ENCODE assay signal across 28 mouse cellular contexts in genomic region chr14:17906931-17907330, GRCm38 (mm10).
DNase-seq lines count a peak whose midpoint lies in the region; ATAC-seq and TF ChIP-seq lines count a peak whose summit lies in the region.
"Had no signal": no experiment of that assay in that cellular context is flagged by ENCODE, and none has a peak within 500 bp of the region (broad histone marks: within the 10 kb centered on the region; RNA-seq: fewer than 3 reads in every experiment).

No protein-coding gene starts in this region.

- TF ChIP-seq CTCF in forebrain, postnatal 0 days (IDR thresholded peaks at IDR 0.05; ENCODE audit: low read depth): no peak
- TF ChIP-seq CTCF in layer of hippocampus, adult 2 months (conservative IDR thresholded peaks at IDR 0.05): no peak

- peak; percentile 36 for DNase-seq in forebrain, postnatal 0 days
- no peak for DNase-seq in forebrain, embryonic 14.5 days (ENCODE audit: low spot score)
- DNase-seq in layer of hippocampus, adult 2 months (ENCODE audit: low spot score in 2 of 2): no peak
- DNase-seq in layer of hippocampus, adult 9-10 months (ENCODE audit: low spot score): no peak
- DNase-seq in right cerebral cortex, adult 18-20 months: peak; percentile 40
- no peak for DNase-seq in right cerebral cortex, adult 2 months (ENCODE audit: low spot score in 2 of 2)
- DNase-seq: adrenal gland, postnatal 10 days; adrenal gland, postnatal 36 days; cerebellum, adult 11 months; cerebellum, adult 2 months; cerebellum, adult 9-11 months; cerebellum, postnatal 25 days; embryo, embryonic 11 days; gastrocnemius, postnatal 25 days; heart, adult 18-20 months; heart, postnatal 10 days; heart, postnatal 36 days had no signal

- H3K27me3 ChIP-seq in forebrain, postnatal 0 days (ENCODE audit: insufficient read depth, low read length): no peaks in the 10 kb centered on the region
- H3K27me3 ChIP-seq in forebrain, embryonic 14.5 days (replicated peaks; ENCODE audit: control insufficient read depth, insufficient read depth, low read length): no peaks in the 10 kb centered on the region
- H3K27me3 ChIP-seq: embryonic facial prominence, embryonic 13.5 days; forebrain, embryonic 12.5 days; heart, embryonic 12.5 days; heart, embryonic 15.5 days; hindbrain, embryonic 13.5 days had no signal

- H3K27ac ChIP-seq in forebrain, postnatal 0 days (ENCODE audit: low read depth, low read length): no peak overlapping the region
- no peak overlapping the region for H3K27ac ChIP-seq in forebrain, embryonic 14.5 days (ENCODE audit: low read depth, low read length)
- H3K27ac ChIP-seq in layer of hippocampus, adult 2 months: peak overlapping the region; percentile 1; the same call in 1 of the 2 replicates
- H3K27ac ChIP-seq: embryonic facial prominence, embryonic 10.5 days; embryonic facial prominence, embryonic 13.5 days; forebrain, embryonic 12.5 days; heart, embryonic 15.5 days; hindbrain, embryonic 10.5 days; hindbrain, embryonic 13.5 days had no signal

- peak; percentile 76 for ATAC-seq in forebrain, postnatal 0 days
- no peak for ATAC-seq in forebrain, embryonic 14.5 days
- ATAC-seq in activated CD4-positive, CD25-positive, alpha-beta regulatory T cell, adult 4 months: no peak
- ATAC-seq: forebrain, embryonic 16.5 days; hindbrain, embryonic 16.5 days had no signal

- no peak overlapping the region for H3K9ac ChIP-seq in forebrain, postnatal 0 days
- H3K9ac ChIP-seq in forebrain, embryonic 14.5 days (ENCODE audit: low read length): no peak overlapping the region
- H3K9ac ChIP-seq: embryonic facial prominence, embryonic 13.5 days; forebrain, embryonic 12.5 days; heart, embryonic 12.5 days; heart, embryonic 15.5 days; hindbrain, embryonic 13.5 days had no signal

- no peak overlapping the region for H3K4me3 ChIP-seq in forebrain, postnatal 0 days (ENCODE audit: low read depth, low read length)
- H3K4me3 ChIP-seq in forebrain, embryonic 14.5 days (ENCODE audit: low read depth, low read length): no peak overlapping the region
- H3K4me3 ChIP-seq in layer of hippocampus, adult 2 months: no peak overlapping the region
- H3K4me3 ChIP-seq: embryonic facial prominence, embryonic 10.5 days; embryonic facial prominence, embryonic 13.5 days; erythroblast, embryonic 14.5 days; forebrain, embryonic 12.5 days; heart, embryonic 12.5 days; heart, embryonic 15.5 days; hindbrain, embryonic 10.5 days; hindbrain, embryonic 13.5 days had no signal

- no peak overlapping the region for H3K4me2 ChIP-seq in forebrain, postnatal 0 days (ENCODE audit: low read depth)
- no peak overlapping the region for H3K4me2 ChIP-seq in forebrain, embryonic 14.5 days (ENCODE audit: low read length)
- H3K4me2 ChIP-seq: embryonic facial prominence, embryonic 13.5 days; forebrain, embryonic 12.5 days; heart, embryonic 12.5 days; heart, embryonic 15.5 days; hindbrain, embryonic 13.5 days had no signal

- WGBS in forebrain, postnatal 0 days: 55% methylated on average over 4 of the region's 4 CpGs
- WGBS in forebrain, embryonic 14.5 days: 78% methylated on average over 4 of the region's 4 CpGs

- no peaks in the 10 kb centered on the region for H3K9me3 ChIP-seq in forebrain, postnatal 0 days (ENCODE audit: low read length)
- H3K9me3 ChIP-seq in forebrain, embryonic 14.5 days (replicated peaks; ENCODE audit: control insufficient read depth, low read length): no peaks in the 10 kb centered on the region
- H3K9me3 ChIP-seq: embryonic facial prominence, embryonic 10.5 days; embryonic facial prominence, embryonic 13.5 days; forebrain, embryonic 12.5 days; heart, embryonic 12.5 days; heart, embryonic 15.5 days; hindbrain, embryonic 10.5 days; hindbrain, embryonic 13.5 days had no signal

- H3K4me1 ChIP-seq in forebrain, postnatal 0 days (ENCODE audit: insufficient read depth): no peaks in the 10 kb centered on the region
- no peaks in the 10 kb centered on the region for H3K4me1 ChIP-seq in forebrain, embryonic 14.5 days (ENCODE audit: control insufficient read depth, insufficient read depth, low read length)
- H3K4me1 ChIP-seq: embryonic facial prominence, embryonic 10.5 days; embryonic facial prominence, embryonic 13.5 days; forebrain, embryonic 12.5 days; heart, embryonic 15.5 days; hindbrain, embryonic 10.5 days; hindbrain, embryonic 13.5 days had no signal

- H3K36me3 ChIP-seq in forebrain, postnatal 0 days (ENCODE audit: insufficient read depth): no peaks in the 10 kb centered on the region
- no peaks in the 10 kb centered on the region for H3K36me3 ChIP-seq in forebrain, embryonic 14.5 days (ENCODE audit: control insufficient read depth, insufficient read depth, low read length)
- H3K36me3 ChIP-seq: embryonic facial prominence, embryonic 10.5 days; embryonic facial prominence, embryonic 13.5 days; forebrain, embryonic 12.5 days; heart, embryonic 12.5 days; heart, embryonic 15.5 days; hindbrain, embryonic 10.5 days; hindbrain, embryonic 13.5 days had no signal

Comparison
In these comparisons a context has a peak if more than half of its experiments do, and no peak if none do; other contexts are left out.
1. DNase-seq: peak in forebrain, postnatal 0 days (single experiment) and right cerebral cortex, adult 18-20 months (single experiment); none in forebrain, embryonic 14.5 days (single experiment), layer of hippocampus, adult 2 months (0 of 2), layer of hippocampus, adult 9-10 months (single experiment) and right cerebral cortex, adult 2 months (0 of 2).